Mouse (Mus musculus): Measurements from ENCODE around the gene Hmg20a.

Hmg20a gene

DNA sequence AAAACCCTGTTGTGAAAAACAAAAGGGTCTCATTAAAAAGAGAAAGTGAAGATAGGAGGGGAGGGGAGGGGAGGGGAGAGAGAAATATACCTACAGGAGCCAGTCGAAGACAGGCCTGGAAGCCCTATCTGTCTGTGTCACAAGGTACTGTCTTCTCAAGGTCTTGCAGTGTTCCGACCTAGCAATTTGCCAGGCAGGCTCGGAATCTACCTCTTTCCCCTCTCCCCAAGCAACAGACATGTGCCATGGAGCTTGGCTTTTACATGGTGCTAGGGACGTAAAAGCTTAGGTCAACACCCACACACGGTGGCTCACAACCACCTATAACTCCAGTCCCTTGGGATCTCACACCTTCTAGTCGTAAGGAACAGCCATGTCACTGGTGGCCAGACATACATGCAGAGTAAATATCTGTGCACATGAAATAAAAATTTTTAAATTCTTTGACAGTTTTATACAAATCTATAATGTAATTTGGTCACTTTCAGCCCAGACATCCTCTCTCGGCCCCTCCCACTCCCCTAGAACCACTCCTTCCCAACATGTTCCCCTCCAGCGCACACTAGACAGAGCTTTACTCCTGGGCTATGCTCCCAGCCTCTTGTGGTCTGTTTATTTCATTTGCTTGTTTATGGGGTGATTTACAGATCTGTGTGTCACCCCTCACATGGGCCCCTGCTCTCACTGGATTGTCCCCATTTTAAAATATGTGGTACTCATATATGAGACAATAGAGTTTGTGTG, 81.1 kb downstream of the Hmg20a start:
- no peak for DNase-seq (ENCODE audit: low spot score)

DNA sequence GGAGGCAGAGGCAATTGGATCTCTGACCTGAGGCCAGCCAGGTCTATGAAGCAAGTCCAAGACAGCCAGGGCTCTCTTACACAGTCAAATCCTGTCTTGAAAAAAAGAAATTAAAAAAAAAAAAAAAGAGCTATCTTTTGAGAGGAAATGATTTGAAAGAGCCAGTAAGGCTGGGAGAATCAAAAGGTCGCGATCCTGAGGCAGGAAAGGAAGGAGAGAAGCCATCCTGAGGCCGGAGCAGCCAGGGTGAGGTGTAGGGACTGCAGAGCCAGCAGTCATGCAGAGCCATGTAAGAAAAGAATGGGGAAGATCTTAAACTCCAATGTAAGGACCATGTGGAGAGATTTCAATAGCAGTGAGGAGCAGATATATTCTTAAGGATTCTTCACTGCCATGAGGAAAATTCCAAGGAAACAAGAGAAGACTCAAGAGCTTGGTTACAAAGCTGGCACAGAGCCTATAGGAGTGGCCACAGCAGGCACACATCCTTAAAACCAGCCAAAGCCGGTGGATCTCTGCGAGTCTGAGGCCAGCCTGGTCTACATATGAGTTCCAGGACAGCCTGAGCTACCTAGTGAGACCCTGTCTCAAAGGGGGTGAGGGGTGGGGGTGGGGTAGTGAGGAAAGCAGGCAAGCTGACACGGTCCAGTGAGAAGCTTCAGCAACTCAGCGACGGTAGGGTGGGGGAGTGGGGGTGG, 82.6 kb downstream of the Hmg20a start:
- DNase-seq (ENCODE audit: low spot score): no peak

DNA sequence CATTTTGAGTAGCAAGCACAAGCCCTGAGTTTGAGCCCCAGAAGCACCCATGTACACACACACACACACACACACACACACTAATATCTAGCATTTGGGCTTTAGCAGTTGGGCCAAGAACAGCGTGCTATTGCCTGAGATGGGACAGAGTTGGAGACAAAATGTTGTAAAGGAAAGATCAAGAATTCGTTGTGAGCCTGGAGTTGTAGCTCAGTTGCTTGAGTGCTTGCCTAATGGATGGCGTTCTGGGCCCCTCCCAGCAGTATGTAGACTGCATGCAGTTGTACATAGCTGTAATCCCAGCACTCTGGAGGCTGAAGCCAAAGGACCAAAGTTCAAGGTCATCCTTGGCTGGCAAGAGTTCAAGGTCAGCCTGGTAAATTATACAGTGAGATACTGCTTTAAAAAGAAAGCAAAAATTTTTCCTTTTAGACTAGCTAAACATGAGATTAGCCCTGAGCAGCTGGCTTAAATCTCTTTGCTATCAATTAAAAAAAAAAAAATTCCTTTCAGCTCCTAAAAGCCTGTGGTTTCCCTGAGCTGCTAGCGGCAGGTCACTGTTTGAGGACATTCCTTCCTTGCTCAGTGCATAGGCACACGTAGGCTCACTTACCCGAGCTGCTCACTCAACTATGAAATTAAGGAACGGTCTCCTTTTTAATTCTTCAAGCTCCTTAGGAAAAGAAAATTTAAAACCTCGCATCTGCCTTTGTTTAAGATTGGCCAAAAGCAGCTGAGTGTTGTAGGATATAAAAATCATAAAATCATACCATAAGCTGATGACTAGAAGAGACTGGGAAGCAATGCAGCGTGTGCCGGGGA, 83.5 kb downstream of the Hmg20a start:
- DNase-seq (ENCODE audit: low spot score): no peak

DNA sequence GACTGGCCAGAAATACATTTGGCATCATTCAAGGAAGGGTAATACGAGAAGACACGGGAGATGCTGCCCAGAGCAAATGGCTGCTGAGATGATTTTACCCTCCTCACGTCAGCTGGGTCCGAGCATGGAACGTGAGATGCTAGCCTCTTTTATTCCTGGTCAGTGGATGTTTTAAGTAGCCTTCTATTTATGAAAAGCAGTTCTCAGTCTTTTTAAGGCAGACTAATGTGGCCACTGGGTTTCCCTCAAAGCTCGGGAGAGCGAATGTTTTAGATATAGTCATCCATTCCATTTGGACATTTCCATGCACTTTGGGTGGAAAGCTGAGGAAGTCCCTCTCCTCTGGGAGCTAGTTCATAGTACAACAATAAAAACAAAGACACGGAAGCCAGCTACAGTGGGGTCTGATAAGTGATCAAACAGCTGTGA, 84.1 kb downstream of the Hmg20a start:
- no peak for DNase-seq (ENCODE audit: low spot score)

DNA sequence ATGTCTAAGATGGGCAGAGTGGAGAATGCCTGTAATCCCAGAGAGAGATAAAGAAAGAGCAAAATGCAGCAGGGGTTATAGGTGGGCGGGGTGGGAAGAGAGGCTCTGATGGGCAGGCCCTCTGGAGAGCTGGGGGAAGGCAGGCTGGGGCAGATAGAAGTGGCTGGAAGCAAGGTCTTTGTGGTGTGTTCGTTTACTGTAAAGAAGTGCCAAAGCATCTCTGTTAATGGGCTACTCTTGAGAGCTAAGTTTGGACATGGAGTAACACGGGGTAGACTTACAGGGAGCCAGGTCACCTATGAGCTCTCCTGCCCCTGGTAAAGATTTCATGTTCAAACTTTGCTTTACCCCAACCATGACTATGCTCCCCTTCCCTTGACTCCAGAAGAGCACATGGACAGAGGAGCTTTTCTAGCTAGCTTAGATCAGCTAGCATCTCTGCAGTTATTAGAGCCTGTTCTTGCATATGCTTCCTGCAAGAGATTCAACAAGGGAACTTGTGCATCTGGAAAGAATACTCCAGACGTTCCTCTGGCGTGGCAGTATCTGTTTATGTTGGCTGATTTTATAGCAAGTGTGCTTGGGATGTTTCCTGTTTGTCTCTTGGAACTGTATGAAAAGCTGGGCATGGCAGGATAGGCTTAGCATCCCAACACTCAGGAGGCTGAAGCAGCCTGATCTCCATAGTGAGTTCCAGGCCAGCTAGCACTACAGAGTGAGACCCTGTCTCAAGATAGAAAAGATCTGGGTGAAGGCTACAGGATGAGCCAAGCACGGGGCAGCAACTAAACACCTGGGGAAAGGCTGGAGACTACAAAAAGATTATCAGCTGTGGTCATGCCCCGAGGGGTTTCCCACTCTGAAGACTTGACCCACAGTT, 85.5 kb downstream of the Hmg20a start:
- no peak for DNase-seq (ENCODE audit: low spot score)

DNA sequence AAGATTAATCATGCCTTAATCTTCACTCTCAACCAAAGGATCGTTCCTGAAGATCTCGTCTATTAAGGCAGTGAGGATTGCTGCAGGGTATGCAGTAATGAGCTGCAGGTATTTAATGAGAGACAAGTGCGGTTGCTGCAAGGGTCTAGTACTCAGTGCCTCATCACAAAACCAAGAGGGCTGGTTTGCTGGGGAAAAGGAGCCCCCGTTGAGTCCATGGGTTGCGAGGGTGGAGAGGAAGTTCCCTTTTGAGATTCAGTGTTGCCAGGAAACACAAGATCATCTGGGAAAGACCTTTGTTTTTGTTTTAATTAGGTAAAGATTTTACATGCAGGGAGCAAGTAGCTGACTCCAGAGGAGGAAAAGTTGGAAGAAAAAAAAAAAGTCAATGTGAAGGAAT, 86.1 kb downstream of the Hmg20a start:
- no peak for DNase-seq (ENCODE audit: low spot score)

DNA sequence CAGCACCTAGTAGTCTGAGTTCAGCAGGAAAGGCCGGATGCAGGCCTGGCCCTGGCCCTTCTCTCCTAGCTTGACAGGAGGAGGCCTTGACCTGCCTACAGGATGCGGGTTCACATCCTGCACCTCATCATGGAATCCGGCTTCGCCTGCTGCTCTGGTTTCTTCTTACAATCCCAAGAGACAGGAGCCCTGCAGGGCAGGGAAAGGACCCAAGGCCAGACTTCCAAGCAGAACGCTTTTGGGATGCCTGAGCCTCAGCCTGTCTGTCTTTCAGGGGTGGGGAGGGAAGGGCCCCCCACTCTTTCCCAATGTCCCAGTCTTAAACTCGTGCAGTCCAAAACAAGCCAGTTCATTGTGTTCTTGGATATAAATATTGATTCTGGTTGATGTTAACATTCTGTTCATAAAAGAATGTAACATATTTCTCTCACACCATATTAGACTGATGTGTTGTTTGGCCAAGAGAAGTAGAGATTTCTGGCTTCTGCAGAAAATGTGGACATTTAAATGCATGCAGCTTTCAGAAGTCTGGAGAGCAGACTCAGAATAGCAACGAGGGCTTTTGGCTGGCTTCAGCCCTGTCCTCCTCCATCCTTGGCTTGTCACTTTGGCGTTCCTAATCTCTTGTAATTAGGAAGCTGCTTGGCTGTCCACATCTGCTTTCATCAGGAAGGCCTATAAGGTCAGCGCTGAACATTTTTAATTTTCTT, 86.8 kb downstream of the Hmg20a start:
- no peak for DNase-seq (ENCODE audit: low spot score)

DNA sequence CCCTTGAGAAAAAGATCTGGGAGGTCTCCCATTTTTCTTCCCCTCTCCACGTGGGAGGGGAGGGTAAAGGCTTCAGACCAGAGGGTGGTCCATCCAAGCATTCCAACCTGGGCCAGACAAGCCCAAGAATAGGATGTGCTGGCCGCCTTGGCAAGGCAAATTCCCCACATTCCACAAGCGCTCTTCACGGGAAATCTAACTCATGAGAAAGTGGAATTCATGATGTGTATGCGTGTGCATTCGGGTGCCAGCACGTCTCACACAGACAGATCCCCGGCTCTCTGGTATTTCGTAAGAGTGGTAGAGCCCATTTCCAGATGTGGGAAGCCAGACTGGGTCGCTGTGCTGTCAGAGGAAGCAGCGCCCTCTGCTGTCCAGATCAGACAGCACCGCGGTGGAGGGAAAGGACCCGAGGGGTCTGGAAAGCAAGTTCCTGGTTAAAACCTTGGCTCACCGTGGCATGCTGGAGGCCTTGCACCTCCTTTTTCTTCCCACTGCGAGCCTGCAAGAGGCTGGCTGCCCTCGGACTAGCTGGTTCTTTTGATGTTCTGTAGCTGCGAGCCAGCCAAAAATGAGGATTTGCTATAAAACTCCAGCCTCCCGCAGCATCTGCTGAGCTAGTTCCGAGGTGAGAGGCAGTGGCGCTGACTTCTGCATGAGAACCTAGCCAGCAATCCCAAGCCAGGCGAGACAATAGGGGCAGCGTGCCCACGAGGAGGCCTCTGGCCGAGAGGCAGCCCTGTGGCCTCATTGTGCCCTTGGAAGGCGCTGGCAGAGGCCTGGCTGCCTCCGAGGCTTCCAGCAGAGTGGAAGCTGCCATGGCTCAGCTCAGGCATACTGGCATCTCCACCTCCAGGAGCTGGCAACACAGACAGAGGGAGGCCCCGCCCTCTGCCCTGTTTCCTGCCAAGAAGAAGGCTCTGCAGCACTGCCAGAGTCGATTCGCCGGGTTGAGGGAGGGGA, 87.7 kb downstream of the Hmg20a start:
- DNase-seq (ENCODE audit: low spot score): peak; percentile 66

DNA sequence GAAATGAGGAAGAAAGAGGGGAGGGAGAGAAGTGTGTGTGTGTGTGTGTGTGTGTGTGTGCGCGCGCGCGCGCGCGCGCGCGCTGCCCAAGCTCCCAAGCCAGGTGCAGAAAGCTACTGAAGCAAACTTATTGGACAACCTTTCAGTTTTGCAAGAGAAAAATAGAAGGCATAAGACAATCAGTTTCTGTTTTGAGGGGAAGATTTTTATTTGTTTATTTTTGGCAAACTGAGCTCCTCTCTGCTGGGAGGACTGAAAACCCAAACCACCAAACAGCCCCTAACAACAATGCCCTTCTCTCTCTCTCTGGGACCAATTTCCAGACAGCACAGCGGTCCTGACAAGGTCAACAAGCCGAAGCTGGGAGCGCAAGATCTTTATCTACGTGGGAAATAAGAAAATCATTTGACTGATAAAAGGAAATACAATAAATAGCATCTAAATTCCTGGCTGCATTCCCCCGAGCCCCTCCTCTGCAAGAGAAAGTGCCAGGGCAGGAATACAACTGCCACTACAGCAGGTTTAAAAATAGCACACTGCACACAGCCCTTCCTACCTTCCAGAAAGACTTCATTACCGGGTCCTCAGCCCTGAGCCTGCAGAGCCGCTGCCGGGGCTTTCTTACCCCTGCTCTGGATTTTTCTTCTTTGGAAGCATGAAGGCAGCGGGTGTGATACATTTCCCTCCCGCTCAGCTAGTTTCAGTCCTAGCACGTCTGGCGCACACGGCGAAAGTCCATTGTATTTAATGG, 88.7 kb downstream of the Hmg20a start:
- no peak for DNase-seq (ENCODE audit: low spot score)

DNA sequence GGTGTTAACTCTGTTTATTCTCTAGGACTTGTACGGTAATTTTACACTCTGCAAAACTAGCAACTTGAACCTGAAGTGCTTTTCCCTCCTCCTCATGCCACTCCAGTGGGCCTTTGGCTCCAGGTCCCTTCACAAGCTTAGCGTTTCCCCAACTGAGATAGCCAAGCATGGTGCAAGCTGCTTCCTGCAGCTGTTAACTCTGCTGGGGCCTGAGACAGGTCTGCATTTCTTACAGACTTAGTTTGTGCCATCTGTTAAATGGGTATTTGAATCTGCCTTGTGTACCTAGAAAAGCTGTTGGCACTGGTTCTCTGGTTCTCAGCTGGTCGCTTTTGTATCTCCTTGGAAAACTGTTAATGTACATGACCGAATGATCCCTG, 89.3 kb downstream of the Hmg20a start:
- DNase-seq (ENCODE audit: low spot score): no peak

DNA sequence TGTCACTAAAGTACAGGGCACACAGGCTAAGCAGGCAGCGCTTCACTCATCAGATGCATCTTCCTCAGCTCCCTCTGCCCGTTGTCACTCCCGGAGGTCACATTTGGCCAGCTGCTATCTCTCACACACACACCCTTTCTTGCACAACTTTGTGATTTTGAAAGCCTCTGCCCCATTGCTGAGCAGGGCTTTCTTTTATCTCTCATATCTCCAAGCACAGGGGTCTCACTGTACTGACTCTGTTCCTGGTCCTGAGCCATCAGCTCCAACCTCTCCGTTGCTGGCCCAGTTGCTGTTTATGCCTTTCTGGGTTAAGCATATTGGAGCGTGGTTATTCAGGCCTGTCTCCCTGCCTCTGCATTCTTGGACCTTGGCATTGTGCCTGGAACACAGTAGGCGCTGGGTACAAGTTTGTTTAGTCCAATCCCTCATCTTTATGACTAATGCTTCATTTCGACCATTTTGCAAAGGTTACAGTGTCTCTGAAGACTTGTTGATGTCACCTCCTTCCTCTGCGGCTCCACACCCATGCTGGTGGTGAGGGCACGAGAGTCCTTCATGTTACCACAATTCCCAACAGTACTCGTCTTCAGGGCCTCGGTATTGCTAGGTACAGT, 90.5 kb downstream of the Hmg20a start:
- DNase-seq (ENCODE audit: low spot score): no peak

DNA sequence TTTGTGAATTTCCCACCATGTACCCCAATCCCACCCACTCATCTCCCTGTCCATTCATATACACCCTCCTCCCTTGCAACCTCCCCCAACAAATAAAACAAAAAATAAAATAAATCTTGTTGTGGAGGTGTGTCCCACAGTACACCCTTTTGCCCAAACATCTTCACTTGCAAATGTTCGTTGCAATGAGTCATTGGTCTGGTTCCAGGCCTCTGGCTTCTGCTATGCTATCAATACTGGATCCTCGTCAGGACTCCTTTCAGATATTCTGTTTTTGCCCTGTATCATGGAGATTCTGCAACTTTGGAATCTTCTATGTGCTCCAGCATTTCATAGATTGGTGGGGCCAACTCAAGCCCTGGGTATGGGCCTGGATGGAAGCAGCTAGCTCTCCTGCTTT, 91.9 kb downstream of the Hmg20a start:
- DNase-seq (ENCODE audit: low spot score): no peak

DNA sequence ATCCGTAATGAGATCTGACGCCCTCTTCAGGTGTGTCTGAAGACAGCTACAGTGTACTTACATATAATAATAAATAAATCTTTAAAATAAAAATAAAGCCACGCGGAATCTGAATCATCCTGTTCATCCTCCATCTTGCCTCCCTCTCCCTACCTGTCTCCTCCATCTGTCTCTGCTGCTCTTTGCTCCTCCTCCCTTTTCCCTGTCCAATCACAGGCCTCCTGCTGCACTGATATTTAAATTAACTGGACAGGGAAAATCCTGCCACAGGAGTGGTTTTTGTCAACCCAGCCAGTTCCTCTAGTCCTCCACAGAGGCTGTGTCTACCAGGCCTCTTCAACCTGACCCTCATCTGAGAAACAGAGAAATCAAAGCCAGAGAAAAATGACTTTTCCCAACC, 94.1 kb downstream of the Hmg20a start:
- DNase-seq (ENCODE audit: low spot score): no peak

DNA sequence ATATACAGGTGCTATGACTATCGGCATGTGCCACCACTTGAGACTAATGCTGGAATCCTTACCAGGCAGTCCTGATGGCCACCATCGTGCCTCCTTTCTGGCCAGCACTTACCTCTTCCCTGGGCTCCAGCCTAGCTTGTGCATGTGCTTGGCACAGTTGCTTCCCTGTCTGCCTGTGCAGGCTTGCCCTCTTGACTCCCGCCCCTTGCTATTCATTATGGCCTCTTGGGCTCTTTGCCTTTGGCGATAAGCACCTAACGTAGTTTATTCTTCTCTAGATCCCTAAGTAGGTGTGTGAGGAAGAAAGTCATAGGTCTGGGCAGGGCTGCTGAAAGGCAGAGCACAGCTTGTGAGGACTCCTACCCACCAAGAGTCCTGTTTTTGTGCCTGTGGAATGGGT, 96.7 kb downstream of the Hmg20a start:
- DNase-seq (ENCODE audit: low spot score): no peak

DNA sequence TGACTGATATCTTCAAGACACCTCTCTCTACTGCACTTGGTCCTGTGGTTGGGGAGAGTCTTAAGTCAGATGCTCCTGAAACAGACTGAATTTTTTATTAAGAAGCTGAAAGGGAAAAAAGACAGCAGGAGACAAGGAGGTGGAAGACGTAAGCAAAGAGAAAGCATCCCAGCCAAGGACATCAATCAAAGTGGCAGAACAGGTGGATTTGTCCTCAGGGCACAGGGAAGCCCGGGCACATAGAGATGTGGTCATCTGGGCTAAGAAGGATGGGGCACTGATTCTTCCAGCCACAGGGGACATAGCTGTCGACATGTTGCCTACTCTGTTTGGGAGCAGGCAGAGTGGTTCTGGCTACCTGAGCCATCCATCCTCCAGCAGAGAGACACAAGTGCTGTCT, 97.8 kb downstream of the Hmg20a start:
- no peak for DNase-seq (ENCODE audit: low spot score)

DNA sequence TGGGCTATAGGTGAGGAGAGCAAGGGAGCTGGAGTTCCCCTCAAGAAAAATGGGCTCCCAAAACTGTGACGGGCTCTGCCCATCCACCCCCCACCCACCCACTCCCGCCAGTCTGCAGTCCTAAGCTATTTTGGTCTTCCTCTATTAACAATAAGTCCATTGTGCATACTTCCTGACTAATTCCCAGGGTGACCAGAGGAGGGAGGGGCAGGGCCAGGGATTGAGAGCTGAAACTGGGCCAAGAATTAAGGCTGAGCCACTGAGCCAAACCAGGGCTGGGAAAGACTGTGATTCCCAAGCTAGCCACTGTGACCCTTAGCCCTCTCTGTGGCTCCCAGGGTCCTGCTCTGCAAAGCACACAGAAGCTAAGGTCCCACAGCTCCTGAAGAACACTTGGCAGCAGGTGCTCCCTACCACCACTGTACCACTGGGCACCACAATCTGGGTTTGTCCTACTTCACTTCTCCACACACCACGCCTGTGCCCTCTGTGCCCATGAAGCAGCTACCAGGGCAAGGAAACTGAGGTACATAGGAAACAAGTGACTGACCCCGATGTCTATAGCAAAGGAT, 98.4 kb downstream of the Hmg20a start:
- no peak for DNase-seq (ENCODE audit: low spot score)

DNA sequence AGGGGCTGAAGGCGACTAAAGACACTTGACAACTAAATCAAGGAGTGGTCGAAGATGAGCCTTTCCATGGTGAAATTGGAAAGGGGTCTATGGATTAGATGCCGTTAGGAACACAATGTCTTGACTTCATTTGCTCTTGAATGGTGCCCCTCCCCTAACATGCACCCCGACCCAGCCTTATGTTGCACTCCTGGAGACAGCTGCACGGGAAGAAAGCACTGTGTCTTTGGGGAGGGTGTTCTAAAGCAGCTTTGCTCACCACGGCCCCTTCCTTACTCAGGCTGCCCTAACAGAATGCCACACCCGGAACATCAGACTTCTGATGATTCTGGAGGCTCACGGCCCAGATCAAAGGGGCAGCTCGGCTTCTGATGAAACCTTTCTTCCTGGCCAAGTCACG, 103.9 kb downstream of the Hmg20a start:
- DNase-seq (ENCODE audit: low spot score): no peak

DNA sequence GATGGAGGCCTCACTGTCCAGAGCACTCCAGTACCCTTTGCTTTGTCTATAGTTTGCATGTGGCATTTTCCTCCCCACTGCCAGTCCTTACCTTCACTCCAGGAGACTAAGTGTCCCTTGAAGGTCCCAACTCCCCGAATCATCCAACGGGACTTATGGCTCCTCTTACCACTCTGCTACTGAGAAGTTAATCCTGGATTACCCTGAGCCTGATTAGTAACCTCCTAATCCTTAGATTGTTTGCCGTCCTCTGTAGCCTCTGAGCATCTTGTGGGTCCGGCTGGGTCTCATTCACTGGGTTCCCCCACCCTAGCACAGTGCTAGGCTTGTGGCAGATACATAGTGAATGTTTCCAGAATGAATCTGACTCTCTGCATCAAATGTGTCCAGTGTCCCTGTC, 109.5 kb downstream of the Hmg20a start:
- DNase-seq (ENCODE audit: low spot score): no peak

DNA sequence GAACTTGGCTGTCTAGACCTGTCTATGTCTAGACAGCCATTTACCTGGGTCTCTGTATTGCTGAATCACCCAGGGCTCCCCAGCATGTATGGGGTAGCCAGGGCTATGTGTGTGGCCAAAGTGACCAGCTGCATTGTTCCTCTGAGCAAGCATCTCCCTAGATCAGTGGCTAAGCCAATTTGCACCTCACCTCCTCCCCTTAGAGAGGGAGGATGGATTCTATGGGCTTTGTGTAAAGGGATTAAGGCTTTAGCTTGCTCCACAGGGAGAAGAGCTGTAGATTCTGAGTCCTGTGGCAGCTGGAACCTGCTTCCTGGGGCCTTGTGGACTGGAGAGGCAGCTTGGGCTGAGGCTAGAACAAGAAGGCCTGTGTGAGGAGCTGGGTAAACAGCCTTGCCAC, 113.6 kb downstream of the Hmg20a start:
- no peak for DNase-seq (ENCODE audit: low spot score)
